Mouse (Mus musculus) left cerebral cortex, adult 6 months (tissue): ENCODE results near the gene Wdr92. TPM values are rescaled to one million over a fixed set of nuclear protein-coding genes. Genes with fewer than 3 reads are reported as not detected.

Experiments
- long read RNA-seq, 2 experiments: library from polyadenylated mRNA; unstranded; transcript quantifications; one replicate each; pipeline ENCODE4 v2.0.0; 2019 to 2020
- polyA plus RNA-seq: library from polyadenylated mRNA; unstranded; fragments of <200 nt; fragmentation: Nextera tagmentation; gene quantifications from 2 replicates; pipeline ENCODE4 v1.2.3, GENCODE M21; 2021

Wdr92 gene
- 8.2 and 9.1 TPM in 2 replicates for polyA plus RNA-seq
- long read RNA-seq, experiment 1, transcript Wdr92-201 (8 exons, 2,002 nt), result major isoform, 81 of 99 reads
- long read RNA-seq, experiment 1, partial matches to known transcripts, result 3 of 99 reads
- long read RNA-seq, experiment 1, other reads (novel, unspliced or antisense), result 15 of 99 reads
- long read RNA-seq, experiment 2, transcript Wdr92-201 (8 exons, 2,002 nt), result major isoform, 18 of 23 reads
- long read RNA-seq, experiment 2, partial matches to known transcripts, result 3 of 23 reads
- long read RNA-seq, experiment 2, other reads (novel, unspliced or antisense), result 2 of 23 reads

GRCm38 (mm10) chr11:17181807-17182206, at the start of gene Wdr92:
TSS of gene Wdr92 (plus strand) at chr11:17182107.

GRCm38 (mm10) chr11:17158858-17159737, 22.8 kb upstream of the Wdr92 start, which contains the start of gene Ppp3r1:
TSS of gene Ppp3r1 (plus strand) at chr11:17159263.

GRCm38 (mm10) chr11:17211258-17212140, 29.6 kb downstream of the Wdr92 start, which contains the start of gene Pno1:
TSS of gene Pno1 (minus strand) at chr11:17211568.

GRCm38 (mm10) chr11:17257443-17257842, 75.5 kb downstream of the Wdr92 start, which contains the start of gene C1d:
TSS of gene C1d (plus strand) at chr11:17257579.

Other genes with a start within 250 kb of the Wdr92 start
- gene Fbxo48, start 230.7 kb upstream of the Wdr92 start, polyA plus RNA-seq, result 0.12 and 0.24 TPM in 2 replicates
- 126 and 138 TPM in 2 replicates for gene Cnrip1, start 130.5 kb upstream of the Wdr92 start, polyA plus RNA-seq
- gene Plek, start 129.7 kb upstream of the Wdr92 start, polyA plus RNA-seq, result 4.5 and 5.7 TPM in 2 replicates
- gene Ppp3r1, start 22.8 kb upstream of the Wdr92 start, polyA plus RNA-seq, result 234 and 274 TPM in 2 replicates
- gene Pno1, start 29.5 kb downstream of the Wdr92 start, polyA plus RNA-seq, result 41.0 and 45.0 TPM in 2 replicates
- 59.8 and 96.1 TPM in 2 replicates for gene C1d, start 75.5 kb downstream of the Wdr92 start, polyA plus RNA-seq